Mouse (Mus musculus): ENCODE measurements at regions not wholly inside any gene's neighbourhood (a gene's known extent, or its start where the extent isn't known, plus 50 kb on each side); places are given as distances from the start of the nearest gene placed in this dataset.

DNA sequence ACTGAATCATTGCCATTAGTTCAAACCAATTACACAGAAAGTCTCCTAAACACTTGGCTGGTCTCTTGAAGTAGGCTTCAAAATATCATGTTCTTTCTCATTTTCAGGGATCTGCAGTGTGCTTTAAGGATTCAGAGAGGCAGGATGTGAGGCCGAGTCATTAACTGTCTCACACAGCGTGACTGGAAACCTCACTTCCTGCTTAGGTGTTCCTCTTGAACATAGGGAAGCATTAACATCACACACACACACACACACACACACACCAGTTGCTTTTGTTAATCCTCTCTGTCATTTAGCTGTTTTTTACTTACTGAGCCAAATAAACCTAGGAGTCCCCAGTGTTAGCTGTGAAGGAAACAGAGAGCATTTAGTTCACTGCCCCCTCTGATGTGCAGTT, 131.2 kb upstream of the Tent5a start:
- Histone ChIP-seq H3K27ac (replicated peaks) (no peak overlapping the region), H3K36me3 (ENCODE audit: control insufficient read depth, insufficient read depth, low read length) (no peaks in the 10 kb centered on the region), H3K9me3 (ENCODE audit: control insufficient read depth, low read length) (no peaks in the 10 kb centered on the region), H3K4me3 (ENCODE audit: low read depth, low read length) (no peak overlapping the region), H3K4me2 (replicated peaks; ENCODE audit: low read depth) (no peak overlapping the region), H3K27me3 (ENCODE audit: control insufficient read depth, insufficient read depth, low read length) (no peaks in the 10 kb centered on the region), H3K4me1 (replicated peaks; ENCODE audit: control insufficient read depth, insufficient read depth) (no peaks in the 10 kb centered on the region), H3K9ac (ENCODE audit: low read length) (no peak overlapping the region)
- ATAC-seq (ENCODE audit: low FRiP score, low TSS enrichment) = no peak
- TF ChIP-seq CTCF (IDR thresholded peaks at IDR 0.05; ENCODE audit: low read depth) = no peak
- DNase-seq (ENCODE audit: low spot score) = no peak
- WGBS = 73% methylated on average over 2 of the region's 2 CpGs

GRCm38 (mm10) chr9:85457400-85457799, 130.3 kb upstream of the Tent5a start:
- Histone ChIP-seq H3K27ac (replicated peaks) (no peak overlapping the region), H3K36me3 (ENCODE audit: control insufficient read depth, insufficient read depth, low read length) (no peaks in the 10 kb centered on the region), H3K4me3 (ENCODE audit: low read depth, low read length) (no peak overlapping the region), H3K9ac (ENCODE audit: low read length) (no peak overlapping the region), H3K4me2 (replicated peaks; ENCODE audit: low read depth) (no peak overlapping the region), H3K27me3 (ENCODE audit: control insufficient read depth, insufficient read depth, low read length) (no peaks in the 10 kb centered on the region), H3K9me3 (ENCODE audit: control insufficient read depth, low read length) (no peaks in the 10 kb centered on the region), H3K4me1 (replicated peaks; ENCODE audit: control insufficient read depth, insufficient read depth) (no peaks in the 10 kb centered on the region)
- ATAC-seq (ENCODE audit: low FRiP score, low TSS enrichment) (peak; percentile 56; the same call in 1 of the 2 replicates), DNase-seq (ENCODE audit: low spot score) (no peak)
- 42% methylated on average over 5 of the region's 5 CpGs for WGBS
- TF ChIP-seq CTCF (IDR thresholded peaks at IDR 0.05; ENCODE audit: low read depth) (no peak), EP300 (optimal IDR thresholded peaks at IDR 0.05) (no peak)

DNA sequence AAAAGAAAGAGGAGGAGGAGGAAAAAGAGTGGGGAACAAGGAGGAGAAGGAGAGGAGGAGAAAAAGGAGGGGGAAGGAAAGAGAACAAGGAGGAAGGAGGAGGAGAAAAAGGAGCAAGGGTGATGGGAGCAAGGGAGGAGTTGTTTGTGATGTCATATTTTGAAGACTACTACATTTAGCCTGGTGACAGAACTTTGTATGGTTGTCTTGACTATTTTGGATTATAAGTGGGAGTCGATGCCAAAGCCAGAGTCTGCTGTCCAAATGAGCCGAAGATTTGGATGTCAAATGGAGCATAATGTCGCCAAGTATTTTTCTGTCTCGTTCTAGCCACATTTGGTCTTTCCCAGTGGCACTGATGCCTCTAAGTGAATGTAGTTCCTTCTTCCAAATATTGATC, 128.2 kb upstream of the Tent5a start:
- no peak for TF ChIP-seq EP300 (optimal IDR thresholded peaks at IDR 0.05)
- Histone ChIP-seq H3K27ac (replicated peaks) (no peak overlapping the region), H3K4me1 (replicated peaks; ENCODE audit: control insufficient read depth, insufficient read depth) (no peaks in the 10 kb centered on the region), H3K9ac (ENCODE audit: low read length) (no peak overlapping the region), H3K36me3 (ENCODE audit: control insufficient read depth, insufficient read depth, low read length) (no peaks in the 10 kb centered on the region), H3K4me3 (ENCODE audit: low read depth, low read length) (no peak overlapping the region), H3K27me3 (ENCODE audit: control insufficient read depth, insufficient read depth, low read length) (no peaks in the 10 kb centered on the region), H3K4me2 (replicated peaks; ENCODE audit: low read depth) (no peak overlapping the region), H3K9me3 (ENCODE audit: control insufficient read depth, low read length) (no peaks in the 10 kb centered on the region)
- DNase-seq (ENCODE audit: low spot score) (no peak), ATAC-seq (ENCODE audit: low FRiP score, low TSS enrichment) (no peak)
- 75% methylated on average over 4 of the region's 4 CpGs for WGBS

DNA sequence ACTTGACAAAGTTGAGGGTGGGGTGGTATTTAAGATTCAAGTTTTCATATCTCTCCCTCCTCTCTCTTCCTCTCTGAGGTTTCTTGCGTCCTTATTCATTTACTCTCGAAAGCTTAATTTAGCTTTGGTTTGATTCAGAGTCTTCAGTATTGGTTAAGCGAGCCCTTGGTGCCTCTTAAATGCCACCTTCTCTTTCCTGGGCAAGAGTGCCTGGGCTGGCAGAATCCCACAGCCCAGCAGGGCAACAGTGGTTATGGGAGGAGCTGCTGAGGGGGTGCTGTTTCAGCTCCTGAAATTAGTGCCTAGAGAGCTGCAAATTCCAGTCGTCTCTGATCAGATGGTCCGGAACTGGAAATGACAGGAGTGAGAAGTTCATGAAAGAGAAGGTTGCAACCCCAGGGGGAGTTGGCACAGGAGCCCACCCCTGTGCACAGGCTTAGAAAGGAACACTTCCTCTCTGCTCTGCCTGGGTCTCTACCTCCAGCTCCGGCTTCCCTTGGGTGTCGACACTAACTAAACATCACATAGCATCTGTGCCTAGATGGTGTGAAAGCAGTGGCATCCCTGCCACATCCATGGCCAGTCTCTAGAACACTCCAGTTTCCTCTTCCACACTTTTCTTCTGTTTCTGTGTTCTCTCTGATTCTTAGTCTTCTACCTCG, 125.2 kb upstream of the Tent5a start:
- H3K9ac ChIP-seq (ENCODE audit: low read length) = no peak overlapping the region
- no peaks in the 10 kb centered on the region for H3K36me3 ChIP-seq (ENCODE audit: control insufficient read depth, insufficient read depth, low read length)
- ATAC-seq (ENCODE audit: low FRiP score, low TSS enrichment) (no peak), DNase-seq (ENCODE audit: low spot score) (no peak)
- TF ChIP-seq EP300 (optimal IDR thresholded peaks at IDR 0.05) (no peak), CTCF (IDR thresholded peaks at IDR 0.05; ENCODE audit: low read depth) (no peak)
- no peaks in the 10 kb centered on the region for H3K27me3 ChIP-seq (ENCODE audit: control insufficient read depth, insufficient read depth, low read length)
- H3K4me1 ChIP-seq (replicated peaks; ENCODE audit: control insufficient read depth, insufficient read depth) = no peaks in the 10 kb centered on the region
- no peak overlapping the region for H3K4me2 ChIP-seq (replicated peaks; ENCODE audit: low read depth)
- H3K9me3 ChIP-seq (ENCODE audit: control insufficient read depth, low read length) = no peaks in the 10 kb centered on the region
- H3K4me3 ChIP-seq (ENCODE audit: low read depth, low read length) = no peak overlapping the region
- H3K27ac ChIP-seq (replicated peaks) = no peak overlapping the region
- WGBS = 78% methylated on average over 8 of the region's 8 CpGs

DNA sequence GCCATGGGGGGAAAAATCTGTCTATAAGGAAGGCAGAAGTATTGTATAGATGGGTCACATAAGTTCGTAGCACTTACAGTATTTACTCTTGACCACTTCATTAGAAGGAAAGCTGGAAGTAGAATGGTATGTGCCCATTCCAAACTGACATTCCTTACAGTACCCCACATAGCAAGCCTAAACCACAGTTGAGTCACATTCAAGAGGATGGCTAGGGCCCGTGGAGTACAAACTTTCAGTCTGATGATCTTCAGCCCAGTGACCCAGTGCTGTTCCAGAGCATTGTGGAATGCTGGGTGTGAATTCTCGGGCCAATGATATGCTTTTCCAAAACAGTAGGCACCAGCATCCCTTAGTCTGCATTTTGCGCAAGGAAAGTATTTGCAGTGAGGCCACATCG, 124.2 kb upstream of the Tent5a start:
- H3K27ac ChIP-seq (replicated peaks) = no peak overlapping the region
- no peaks in the 10 kb centered on the region for H3K9me3 ChIP-seq (ENCODE audit: control insufficient read depth, low read length)
- no peak for DNase-seq (ENCODE audit: low spot score)
- no peaks in the 10 kb centered on the region for H3K4me1 ChIP-seq (replicated peaks; ENCODE audit: control insufficient read depth, insufficient read depth)
- no peak overlapping the region for H3K9ac ChIP-seq (ENCODE audit: low read length)
- H3K27me3 ChIP-seq (ENCODE audit: control insufficient read depth, insufficient read depth, low read length) = no peaks in the 10 kb centered on the region
- TF ChIP-seq EP300 (optimal IDR thresholded peaks at IDR 0.05) (no peak), CTCF (IDR thresholded peaks at IDR 0.05; ENCODE audit: low read depth) (no peak)
- ATAC-seq (ENCODE audit: low FRiP score, low TSS enrichment) = no peak
- no peak overlapping the region for H3K4me3 ChIP-seq (ENCODE audit: low read depth, low read length)
- no peaks in the 10 kb centered on the region for H3K36me3 ChIP-seq (ENCODE audit: control insufficient read depth, insufficient read depth, low read length)
- no peak overlapping the region for H3K4me2 ChIP-seq (replicated peaks; ENCODE audit: low read depth)
- WGBS = 91% methylated on average over 5 of the region's 5 CpGs

DNA sequence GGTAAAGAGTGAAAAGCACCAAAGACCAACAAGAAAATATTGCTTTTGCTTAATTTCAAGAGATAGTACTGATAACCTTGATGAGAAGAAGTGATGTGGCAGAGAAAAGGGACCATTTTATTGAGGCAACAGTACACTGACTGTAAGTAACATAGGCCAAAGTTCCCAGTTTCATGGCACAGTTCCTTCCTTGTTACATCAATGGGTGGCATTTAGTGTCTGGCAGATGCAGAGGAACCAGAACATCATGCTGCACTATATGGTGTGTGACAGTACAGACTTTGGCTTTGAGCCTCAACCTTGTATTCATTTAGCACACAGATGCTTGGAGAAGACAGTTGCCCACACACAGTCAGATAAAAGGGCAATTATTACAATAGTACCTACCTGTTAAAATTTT, 123.7 kb upstream of the Tent5a start:
- no peaks in the 10 kb centered on the region for H3K27me3 ChIP-seq (ENCODE audit: control insufficient read depth, insufficient read depth, low read length)
- no peak overlapping the region for H3K27ac ChIP-seq (replicated peaks)
- H3K4me3 ChIP-seq (ENCODE audit: low read depth, low read length) = no peak overlapping the region
- no peaks in the 10 kb centered on the region for H3K9me3 ChIP-seq (ENCODE audit: control insufficient read depth, low read length)
- no peak overlapping the region for H3K9ac ChIP-seq (ENCODE audit: low read length)
- no peak overlapping the region for H3K4me2 ChIP-seq (replicated peaks; ENCODE audit: low read depth)
- ATAC-seq (ENCODE audit: low FRiP score, low TSS enrichment) (no peak), DNase-seq (ENCODE audit: low spot score) (no peak)
- H3K36me3 ChIP-seq (ENCODE audit: control insufficient read depth, insufficient read depth, low read length) = no peaks in the 10 kb centered on the region
- no peaks in the 10 kb centered on the region for H3K4me1 ChIP-seq (replicated peaks; ENCODE audit: control insufficient read depth, insufficient read depth)
- TF ChIP-seq EP300 (optimal IDR thresholded peaks at IDR 0.05) (no peak), CTCF (IDR thresholded peaks at IDR 0.05; ENCODE audit: low read depth) (no peak)
